Mouse (Mus musculus): ENCODE results near the gene Atp5g2. TPM values are rescaled to one million over a fixed set of nuclear protein-coding genes. Genes with fewer than 3 reads are reported as not detected.
A peak's percentile ranks its signal among the peaks of the same experiment; 100 is the strongest.
"Not testable (repeated sequence)": the region's sequence is repeated elsewhere in the genome, so short reads cannot be mapped to it uniquely, and the experiment has no call there.

Atp5g2 gene
- polyA plus RNA-seq, 1 experiment, result 324 TPM

- DNase-seq (ENCODE audit: extremely low spot score in 1 of 2, low spot score in 1 of 2), result peak in 1 of 2 experiments; percentile 49
These were observed 1.9 kb downstream of the Atp5g2 start for GRCm38 (mm10) chr15:102670281-102670680.

GRCm38 (mm10) chr15:102669571-102669970, 2.6 kb downstream of the Atp5g2 start:
- DNase-seq (ENCODE audit: extremely low spot score in 1 of 2, low spot score in 1 of 2), result no peak

- DNase-seq (ENCODE audit: extremely low spot score in 1 of 2, low spot score in 1 of 2), result peak in 1 of 2 experiments; percentile 76
These were observed 6.7 kb downstream of the Atp5g2 start for GRCm38 (mm10) chr15:102665494-102665893.

GRCm38 (mm10) chr15:102663825-102664224, 8.3 kb downstream of the Atp5g2 start:
- no peak for DNase-seq (ENCODE audit: extremely low spot score in 1 of 2, low spot score in 1 of 2)

- not testable (repeated sequence) for DNase-seq (ENCODE audit: extremely low spot score in 1 of 2, low spot score in 1 of 2)
These were observed 9.6 kb downstream of the Atp5g2 start for GRCm38 (mm10) chr15:102662601-102663000.

- DNase-seq (ENCODE audit: extremely low spot score in 1 of 2, low spot score in 1 of 2), result peak in 1 of 2 experiments; percentile 41
These were observed 14.2 kb downstream of the Atp5g2 start for GRCm38 (mm10) chr15:102657926-102658381.

GRCm38 (mm10) chr15:102656658-102657057, 15.5 kb downstream of the Atp5g2 start:
- no peak for DNase-seq (ENCODE audit: extremely low spot score in 1 of 2, low spot score in 1 of 2)

- DNase-seq (ENCODE audit: extremely low spot score in 1 of 2, low spot score in 1 of 2), result not testable (repeated sequence)
These were observed 20.1 kb downstream of the Atp5g2 start for GRCm38 (mm10) chr15:102651928-102652660.

GRCm38 (mm10) chr15:102651107-102651506, 21.0 kb downstream of the Atp5g2 start:
- DNase-seq (ENCODE audit: extremely low spot score in 1 of 2, low spot score in 1 of 2), result no peak

GRCm38 (mm10) chr15:102635817-102636216, 36.3 kb downstream of the Atp5g2 start:
- DNase-seq (ENCODE audit: extremely low spot score in 1 of 2, low spot score in 1 of 2), result peak; percentile 67 to 71

GRCm38 (mm10) chr15:102634684-102635083, 37.5 kb downstream of the Atp5g2 start:
- no peak for DNase-seq (ENCODE audit: extremely low spot score in 1 of 2, low spot score in 1 of 2)

- no peak for DNase-seq (ENCODE audit: extremely low spot score in 1 of 2, low spot score in 1 of 2)
These were observed 46.5 kb downstream of the Atp5g2 start for GRCm38 (mm10) chr15:102625687-102626055.

- peak; percentile 97 to 99 for DNase-seq (ENCODE audit: extremely low spot score in 1 of 2, low spot score in 1 of 2)
These were observed 47.0 kb downstream of the Atp5g2 start, which contains the start of the genes Gm28047 and Atf7 for GRCm38 (mm10) chr15:102624970-102625686. TSS of gene Gm28047 (minus strand) at chr15:102625067. TSS of gene Atf7 (minus strand) at chr15:102625464.

- DNase-seq (ENCODE audit: extremely low spot score in 1 of 2, low spot score in 1 of 2), result no peak
These were observed 47.7 kb downstream of the Atp5g2 start for GRCm38 (mm10) chr15:102624291-102624969.

- no peak for DNase-seq (ENCODE audit: extremely low spot score in 1 of 2, low spot score in 1 of 2)
These were observed 49.0 kb downstream of the Atp5g2 start for GRCm38 (mm10) chr15:102623121-102623520.

- DNase-seq (ENCODE audit: extremely low spot score in 1 of 2, low spot score in 1 of 2), result no peak
These were observed 49.6 kb downstream of the Atp5g2 start for GRCm38 (mm10) chr15:102622536-102622935.

- DNase-seq (ENCODE audit: extremely low spot score in 1 of 2, low spot score in 1 of 2), result no peak
These were observed 51.4 kb downstream of the Atp5g2 start for GRCm38 (mm10) chr15:102620765-102621164.

- DNase-seq (ENCODE audit: extremely low spot score in 1 of 2, low spot score in 1 of 2), result no peak
These were observed 52.7 kb downstream of the Atp5g2 start for GRCm38 (mm10) chr15:102619486-102619885.

GRCm38 (mm10) chr15:102617654-102618053, 54.5 kb downstream of the Atp5g2 start:
- no peak for DNase-seq (ENCODE audit: extremely low spot score in 1 of 2, low spot score in 1 of 2)

GRCm38 (mm10) chr15:102616174-102616573, 56.0 kb downstream of the Atp5g2 start:
- DNase-seq (ENCODE audit: extremely low spot score in 1 of 2, low spot score in 1 of 2), result no peak

GRCm38 (mm10) chr15:102614224-102614623, 57.9 kb downstream of the Atp5g2 start:
- DNase-seq (ENCODE audit: extremely low spot score in 1 of 2, low spot score in 1 of 2), result no peak

Measured in frontal cortex, adult 2 months (tissue).